Mouse (Mus musculus) forebrain, embryonic 11.5 days (tissue): ENCODE results near the gene Iqsec1. TPM values are rescaled to one million over a fixed set of nuclear protein-coding genes. Genes with fewer than 3 reads are reported as not detected.

Source experiments
- ATAC-seq: fragments of 200-750 bp; cut with Nextera tagmentation; replicated peaks from 2 replicates; pipeline ENCODE4 v1.8.0; 2017; ENCODE audit warnings: moderate TSS enrichment; ENCODE audit not compliant: low FRiP score
- DNase-seq: peaks from one replicate; pipeline ENCODE4 v3.0.0-alpha.2; 2017; ENCODE audit warnings: low spot score
- H3K27ac ChIP-seq: fragments of 300-500 bp; sonication (generic); 2 replicates; pipeline ENCODE4 v1.5.1; 2014; ENCODE audit warnings: low read depth, low read length
- H3K27me3 ChIP-seq: fragments of 300-500 bp; sonication (generic); 2 replicates; pipeline ENCODE4 v1.6.1; 2014; ENCODE audit warnings: mild to moderate bottlenecking, low read length, mixed read lengths; ENCODE audit not compliant: control insufficient read depth, insufficient read depth
- H3K36me3 ChIP-seq: fragments of 300-500 bp; sonication (generic); 2 replicates; pipeline ENCODE4 v1.6.1; 2014; ENCODE audit warnings: mild to moderate bottlenecking, low read length, moderate library complexity, mixed read lengths; ENCODE audit not compliant: control insufficient read depth, insufficient read depth
- H3K4me1 ChIP-seq: fragments of 300-500 bp; sonication (generic); replicated peaks from 2 replicates; pipeline ENCODE4 v1.6.1; 2014; ENCODE audit warnings: low read length, mixed read lengths; ENCODE audit not compliant: control insufficient read depth, insufficient read depth
- H3K4me2 ChIP-seq: fragments of 300-500 bp; sonication (generic); 2 replicates; pipeline ENCODE4 v1.6.1; 2014; ENCODE audit warnings: low read depth, mild to moderate bottlenecking, low read length, moderate library complexity, mixed read lengths; ENCODE audit not compliant: severe bottlenecking
- H3K4me3 ChIP-seq: fragments of 300-500 bp; sonication (generic); 2 replicates; pipeline ENCODE4 v1.5.1; 2014; ENCODE audit warnings: low read depth, low read length
- H3K9ac ChIP-seq: fragments of 300-500 bp; sonication (generic); 2 replicates; pipeline ENCODE4 v1.6.1; 2014; ENCODE audit warnings: low read length
- H3K9me3 ChIP-seq: fragments of 300-500 bp; sonication (generic); 2 replicates; pipeline ENCODE4 v1.6.1; 2016; ENCODE audit warnings: low read length, mixed read lengths; ENCODE audit not compliant: control insufficient read depth
- WGBS: fragments of 180-500 bp; shearing (Covaris S2); extraction: QIAGEN DNeasy Blood & Tissue Kit; methylation state at CpG from one replicate; pipeline ENCODE4 v1.1.7; 2014; 5-methylcytosine and 5-hydroxymethylcytosine counted together
- polyA plus RNA-seq: library from polyadenylated mRNA; unstranded; fragments of >200 nt; fragmentation: Nextera tagmentation; extraction: Ambion mirVana; gene quantifications from 2 replicates; pipeline ENCODE4 v1.2.1, GENCODE M21; 2014

Iqsec1 gene
- polyA plus RNA-seq, 1 experiment from 2014 or later = 15.0 TPM

- H3K4me1 ChIP-seq = no peaks in the 10 kb centered on the region
- DNase-seq = no peak
- no peaks in the 10 kb centered on the region for H3K9me3 ChIP-seq
- ATAC-seq = no peak
- no peaks in the 10 kb centered on the region for H3K27me3 ChIP-seq
- no peak overlapping the region for H3K4me2 ChIP-seq
- 86% methylated on average over 7 of the region's 7 CpGs for WGBS
- no peak overlapping the region for H3K9ac ChIP-seq
- no peak overlapping the region for H3K4me3 ChIP-seq
- H3K27ac ChIP-seq = no peak overlapping the region
- no peaks in the 10 kb centered on the region for H3K36me3 ChIP-seq
These were observed 233.4 kb downstream of the Iqsec1 start for GRCm38 (mm10) chr6:90754927-90755612.

- 88% methylated on average over 2 of the region's 2 CpGs for WGBS
- DNase-seq = no peak
These were observed 234.4 kb downstream of the Iqsec1 start for GRCm38 (mm10) chr6:90754093-90754492.

GRCm38 (mm10) chr6:90753656-90754055 is 234.8 kb downstream of the Iqsec1 start:
- Histone ChIP-seq H3K27ac (no peak overlapping the region), H3K4me2 (no peak overlapping the region), H3K27me3 (no peaks in the 10 kb centered on the region), H3K9me3 (no peaks in the 10 kb centered on the region), H3K36me3 (no peaks in the 10 kb centered on the region), H3K4me3 (no peak overlapping the region), H3K4me1 (no peaks in the 10 kb centered on the region), H3K9ac (no peak overlapping the region)
- ATAC-seq (no peak), DNase-seq (no peak)

More at GRCm38 (mm10) chr6:90754093-90754492, 234.4 kb downstream of the Iqsec1 start:
- no peak overlapping the region for H3K27ac ChIP-seq
- H3K36me3 ChIP-seq = no peaks in the 10 kb centered on the region
- no peak overlapping the region for H3K4me2 ChIP-seq
- ATAC-seq = no peak
- no peaks in the 10 kb centered on the region for H3K9me3 ChIP-seq
- no peaks in the 10 kb centered on the region for H3K4me1 ChIP-seq
- no peak overlapping the region for H3K9ac ChIP-seq
- H3K4me3 ChIP-seq = no peak overlapping the region
- no peaks in the 10 kb centered on the region for H3K27me3 ChIP-seq

- Histone ChIP-seq H3K27ac (no peak overlapping the region), H3K9me3 (no peaks in the 10 kb centered on the region), H3K9ac (no peak overlapping the region), H3K4me1 (no peaks in the 10 kb centered on the region), H3K27me3 (no peaks in the 10 kb centered on the region), H3K4me3 (no peak overlapping the region), H3K4me2 (no peak overlapping the region), H3K36me3 (no peaks in the 10 kb centered on the region)
- WGBS = 92% methylated on average over 3 of the region's 3 CpGs
- DNase-seq = no peak
- no peak for ATAC-seq
These were observed 236.9 kb downstream of the Iqsec1 start for GRCm38 (mm10) chr6:90751624-90752023.

- Histone ChIP-seq H3K27me3 (no peaks in the 10 kb centered on the region), H3K27ac (no peak overlapping the region), H3K4me2 (no peak overlapping the region), H3K9ac (no peak overlapping the region), H3K4me3 (no peak overlapping the region), H3K4me1 (no peaks in the 10 kb centered on the region), H3K36me3 (no peaks in the 10 kb centered on the region), H3K9me3 (no peaks in the 10 kb centered on the region)
- no peak for DNase-seq
- no peak for ATAC-seq
- WGBS = 61% methylated on average over 2 of the region's 2 CpGs
These were observed 238.4 kb downstream of the Iqsec1 start for GRCm38 (mm10) chr6:90750091-90750490.

- H3K9me3 ChIP-seq = no peaks in the 10 kb centered on the region
- WGBS = 92% methylated on average over 4 of the region's 4 CpGs
- DNase-seq = no peak
- H3K27me3 ChIP-seq = no peaks in the 10 kb centered on the region
- H3K4me3 ChIP-seq = no peak overlapping the region
- H3K36me3 ChIP-seq = no peaks in the 10 kb centered on the region
- no peak overlapping the region for H3K27ac ChIP-seq
- H3K4me1 ChIP-seq = no peaks in the 10 kb centered on the region
- no peak overlapping the region for H3K9ac ChIP-seq
- ATAC-seq = no peak
- H3K4me2 ChIP-seq = no peak overlapping the region
These were observed 239.0 kb downstream of the Iqsec1 start for GRCm38 (mm10) chr6:90749414-90749937.

- Histone ChIP-seq H3K4me2 (no peak overlapping the region), H3K27ac (no peak overlapping the region), H3K4me3 (no peak overlapping the region), H3K9ac (no peak overlapping the region), H3K4me1 (no peaks in the 10 kb centered on the region), H3K9me3 (no peaks in the 10 kb centered on the region), H3K27me3 (no peaks in the 10 kb centered on the region), H3K36me3 (no peaks in the 10 kb centered on the region)
- ATAC-seq = no peak
- no peak for DNase-seq
These were observed 239.5 kb downstream of the Iqsec1 start for GRCm38 (mm10) chr6:90748976-90749375.

GRCm38 (mm10) chr6:90746331-90746864 is 242.1 kb downstream of the Iqsec1 start:
- Histone ChIP-seq H3K36me3 (no peaks in the 10 kb centered on the region), H3K27me3 (no peaks in the 10 kb centered on the region), H3K4me2 (no peak overlapping the region), H3K9me3 (no peaks in the 10 kb centered on the region), H3K4me3 (no peak overlapping the region), H3K4me1 (no peaks in the 10 kb centered on the region), H3K27ac (no peak overlapping the region), H3K9ac (no peak overlapping the region)
- no peak for DNase-seq
- 81% methylated on average over 3 of the region's 3 CpGs for WGBS
- no peak for ATAC-seq
